Mouse (Mus musculus) bone marrow macrophage, adult 2 months (primary cell): ENCODE results near the gene Pax4.

Source experiments
- CTCF ChIP-seq: IDR thresholded peaks from 2 replicates; pipeline ENCODE4 v1.5.1; 2012; ENCODE audit warnings: low read depth, mild to moderate bottlenecking, low read length, moderate library complexity
- POLR2A ChIP-seq: IDR thresholded peaks from 2 replicates; pipeline ENCODE4 v1.6.1; 2012; ENCODE audit warnings: mild to moderate bottlenecking, low read depth, low read length, borderline replicate concordance

GRCm38 (mm10) chr6:28449253-28449652 is at the start of gene Pax4:
- TF ChIP-seq POLR2A (no peak), CTCF (no peak)
